Mouse (Mus musculus): ENCODE data around the gene Coro1b.

GRCm38 (mm10) chr19:4104675-4105194 is 43.7 kb upstream of the Coro1b start:
- TF ChIP-seq CTCF (IDR thresholded peaks at IDR 0.05; ENCODE audit: low read depth, low read length): no peak
- no peak for TF ChIP-seq POLR2A (IDR thresholded peaks at IDR 0.05; ENCODE audit: borderline replicate concordance, low read depth, low read length)
